Mouse (Mus musculus): ENCODE measurements around the gene Sec14l4. TPM values are rescaled to one million over a fixed set of nuclear protein-coding genes. Genes with fewer than 3 reads are reported as not detected.
A peak's percentile ranks its signal among the peaks of the same experiment; 100 is the strongest.

Sec14l4 gene
- 5.2 and 7.4 TPM in 2 replicates for polyA plus RNA-seq (2011; ENCODE audit: insufficient read depth, insufficient read length, low read depth, missing spikeins)

GRCm38 (mm10) chr11:4031126-4031941 lies at the start of gene Sec14l4:
TSS of gene Sec14l4 (plus strand) at chr11:4031462.
- Histone ChIP-seq H3K36me3 (ENCODE audit: control insufficient read depth, insufficient read depth, low read length, poor library complexity, severe bottlenecking) (no peaks in the 10 kb centered on the region), H3K9ac (ENCODE audit: low read depth, poor library complexity, severe bottlenecking) (peak within 1 kb of the TSS; percentile 35), H3K27me3 (ENCODE audit: control insufficient read depth, insufficient read depth, low read length, poor library complexity, severe bottlenecking) (no peaks in the 10 kb centered on the region), H3K4me1 (ENCODE audit: control insufficient read depth, insufficient read depth, low read length) (peaks cover 9% of the 10 kb centered on the region), H3K4me3 (ENCODE audit: low read depth, low read length) (peak within 1 kb of the TSS; percentile 64), H3K9me3 (replicated peaks; ENCODE audit: control insufficient read depth, insufficient read depth, low read length, poor library complexity, severe bottlenecking) (no peaks in the 10 kb centered on the region), H3K27ac (ENCODE audit: insufficient read depth, low read length) (no peak within 1 kb of the TSS)
- TF ChIP-seq EP300 (IDR thresholded peaks at IDR 0.05; ENCODE audit: insufficient read depth, low read depth, low read length): no peak

GRCm38 (mm10) chr11:3981536-3981935 lies 49.7 kb upstream of the Sec14l4 start:
- peaks cover 29% of the 10 kb centered on the region for H3K36me3 ChIP-seq (ENCODE audit: control insufficient read depth, insufficient read depth, low read length, poor library complexity, severe bottlenecking)
- no peak overlapping the region for H3K27ac ChIP-seq (ENCODE audit: insufficient read depth, low read length)

GRCm38 (mm10) chr11:3982275-3983209 lies 48.7 kb upstream of the Sec14l4 start:
- no peak overlapping the region for H3K4me3 ChIP-seq (ENCODE audit: low read depth, low read length)
- peaks cover 2% of the 10 kb centered on the region for H3K4me1 ChIP-seq (ENCODE audit: control insufficient read depth, insufficient read depth, low read length)
- H3K27me3 ChIP-seq (ENCODE audit: control insufficient read depth, insufficient read depth, low read length, poor library complexity, severe bottlenecking): no peaks in the 10 kb centered on the region

More at GRCm38 (mm10) chr11:3981536-3981935, 49.7 kb upstream of the Sec14l4 start:
- Histone ChIP-seq H3K9ac (ENCODE audit: low read depth, poor library complexity, severe bottlenecking) (no peak overlapping the region), H3K4me3 (ENCODE audit: low read depth, low read length) (no peak overlapping the region), H3K4me1 (ENCODE audit: control insufficient read depth, insufficient read depth, low read length) (peaks cover 2% of the 10 kb centered on the region), H3K9me3 (replicated peaks; ENCODE audit: control insufficient read depth, insufficient read depth, low read length, poor library complexity, severe bottlenecking) (no peaks in the 10 kb centered on the region), H3K27me3 (ENCODE audit: control insufficient read depth, insufficient read depth, low read length, poor library complexity, severe bottlenecking) (no peaks in the 10 kb centered on the region)
- TF ChIP-seq POLR2A (IDR thresholded peaks at IDR 0.05; ENCODE audit: insufficient read depth, low read length): no peak
- TF ChIP-seq EP300 (IDR thresholded peaks at IDR 0.05; ENCODE audit: insufficient read depth, low read depth, low read length): no peak
- no peak for TF ChIP-seq CTCF (IDR thresholded peaks at IDR 0.05; ENCODE audit: low read depth, low read length)

GRCm38 (mm10) chr11:3983291-3983862 lies 47.9 kb upstream of the Sec14l4 start, which contains the start of gene Gal3st1:
TSS of gene Gal3st1 (plus strand) at chr11:3983636.
- peak within 1 kb of the TSS; percentile 20 for H3K9ac ChIP-seq (ENCODE audit: low read depth, poor library complexity, severe bottlenecking)
- TF ChIP-seq EP300 (IDR thresholded peaks at IDR 0.05; ENCODE audit: insufficient read depth, low read depth, low read length) (no peak), CTCF (IDR thresholded peaks at IDR 0.05; ENCODE audit: low read depth, low read length) (no peak), POLR2A (IDR thresholded peaks at IDR 0.05; ENCODE audit: insufficient read depth, low read length) (no peak)
- no peaks in the 10 kb centered on the region for H3K9me3 ChIP-seq (replicated peaks; ENCODE audit: control insufficient read depth, insufficient read depth, low read length, poor library complexity, severe bottlenecking)
- H3K36me3 ChIP-seq (ENCODE audit: control insufficient read depth, insufficient read depth, low read length, poor library complexity, severe bottlenecking): peaks cover 11% of the 10 kb centered on the region
- no peaks in the 10 kb centered on the region for H3K27me3 ChIP-seq (ENCODE audit: control insufficient read depth, insufficient read depth, low read length, poor library complexity, severe bottlenecking)
- H3K4me1 ChIP-seq (ENCODE audit: control insufficient read depth, insufficient read depth, low read length): peaks cover 2% of the 10 kb centered on the region
- no peak within 1 kb of the TSS for H3K27ac ChIP-seq (ENCODE audit: insufficient read depth, low read length)
- peak within 1 kb of the TSS; percentile 54 for H3K4me3 ChIP-seq (ENCODE audit: low read depth, low read length)

More at GRCm38 (mm10) chr11:3982275-3983209, 48.7 kb upstream of the Sec14l4 start:
- no peak overlapping the region for H3K27ac ChIP-seq (ENCODE audit: insufficient read depth, low read length)
- peaks cover 19% of the 10 kb centered on the region for H3K36me3 ChIP-seq (ENCODE audit: control insufficient read depth, insufficient read depth, low read length, poor library complexity, severe bottlenecking)
- TF ChIP-seq EP300 (IDR thresholded peaks at IDR 0.05; ENCODE audit: insufficient read depth, low read depth, low read length): no peak
- TF ChIP-seq CTCF (IDR thresholded peaks at IDR 0.05; ENCODE audit: low read depth, low read length): no peak
- TF ChIP-seq POLR2A (IDR thresholded peaks at IDR 0.05; ENCODE audit: insufficient read depth, low read length): no peak
- H3K9me3 ChIP-seq (replicated peaks; ENCODE audit: control insufficient read depth, insufficient read depth, low read length, poor library complexity, severe bottlenecking): no peaks in the 10 kb centered on the region
- H3K9ac ChIP-seq (ENCODE audit: low read depth, poor library complexity, severe bottlenecking): no peak overlapping the region

GRCm38 (mm10) chr11:3983863-3984745 lies 47.2 kb upstream of the Sec14l4 start:
- no peaks in the 10 kb centered on the region for H3K9me3 ChIP-seq (replicated peaks; ENCODE audit: control insufficient read depth, insufficient read depth, low read length, poor library complexity, severe bottlenecking)
- H3K4me3 ChIP-seq (ENCODE audit: low read depth, low read length): peak overlapping the region; percentile 54
- peaks cover 3% of the 10 kb centered on the region for H3K36me3 ChIP-seq (ENCODE audit: control insufficient read depth, insufficient read depth, low read length, poor library complexity, severe bottlenecking)
- H3K27me3 ChIP-seq (ENCODE audit: control insufficient read depth, insufficient read depth, low read length, poor library complexity, severe bottlenecking): no peaks in the 10 kb centered on the region
- no peak overlapping the region for H3K27ac ChIP-seq (ENCODE audit: insufficient read depth, low read length)
- H3K9ac ChIP-seq (ENCODE audit: low read depth, poor library complexity, severe bottlenecking): peak overlapping the region; percentile 20
- H3K4me1 ChIP-seq (ENCODE audit: control insufficient read depth, insufficient read depth, low read length): peaks cover 2% of the 10 kb centered on the region
- TF ChIP-seq CTCF (IDR thresholded peaks at IDR 0.05; ENCODE audit: low read depth, low read length): no peak
- TF ChIP-seq EP300 (IDR thresholded peaks at IDR 0.05; ENCODE audit: insufficient read depth, low read depth, low read length): no peak
- no peak for TF ChIP-seq POLR2A (IDR thresholded peaks at IDR 0.05; ENCODE audit: insufficient read depth, low read length)
